Mouse (Mus musculus): Measurements from ENCODE around the gene Rc3h1. TPM values are rescaled to one million over a fixed set of nuclear protein-coding genes. Genes with fewer than 3 reads are reported as not detected.
A peak's percentile ranks its signal among the peaks of the same experiment; 100 is the strongest.

The Rc3h1 gene
- total and polyA plus RNA-seq, 2 experiments, result 7.7 to 13.1 TPM

DNA sequence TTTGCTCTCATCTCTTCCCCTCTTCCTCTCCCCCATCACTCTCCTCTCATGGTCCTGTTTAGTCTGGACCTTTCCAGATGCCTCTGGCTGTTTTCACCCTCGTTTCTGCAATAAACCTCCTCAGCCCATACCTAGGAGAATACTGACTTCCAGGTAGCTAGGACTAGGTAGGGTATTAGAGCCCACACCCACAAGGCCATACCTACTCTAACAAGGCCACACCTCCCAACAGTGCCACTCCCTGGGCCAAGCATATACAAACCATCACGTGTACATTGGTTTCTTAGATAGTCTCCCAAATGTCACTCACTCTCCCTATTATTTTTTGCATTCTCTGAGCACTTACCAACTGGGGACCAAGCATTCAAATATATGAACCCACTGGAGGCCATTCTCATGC, 21.2 kb upstream of the Rc3h1 start:
- Histone ChIP-seq H3K36me3 (ENCODE audit: control insufficient read depth, insufficient read depth, low read length) (no peaks in the 10 kb centered on the region), H3K27ac (replicated peaks; ENCODE audit: insufficient read depth, low read depth, low read length) (no peak overlapping the region), H3K9ac (ENCODE audit: low read depth, low read length) (no peak overlapping the region), H3K4me3 (ENCODE audit: insufficient read depth, low read depth, low read length) (no peak overlapping the region), H3K27me3 (ENCODE audit: control insufficient read depth, insufficient read depth, low read length) (no peaks in the 10 kb centered on the region), H3K79me2 (ENCODE audit: control insufficient read depth, insufficient read depth, low read length) (no peaks in the 10 kb centered on the region), H3K4me1 (ENCODE audit: control insufficient read depth, insufficient read depth, low read length) (no peaks in the 10 kb centered on the region)
- 64% methylated on average over 2 of the region's 2 CpGs for WGBS
- TF ChIP-seq CTCF (IDR thresholded peaks at IDR 0.05; ENCODE audit: low read depth, low read length) (no peak), POLR2A (IDR thresholded peaks at IDR 0.05; ENCODE audit: extremely low read depth, insufficient read depth, low read length) (no peak)
- no peak for DNase-seq (ENCODE audit: extremely low read depth, low read depth, low spot score)

- DNase-seq (ENCODE audit: extremely low read depth, low read depth, low spot score), result no peak
- Histone ChIP-seq H3K4me1 (ENCODE audit: control insufficient read depth, insufficient read depth, low read length) (no peaks in the 10 kb centered on the region), H3K27me3 (ENCODE audit: control insufficient read depth, insufficient read depth, low read length) (no peaks in the 10 kb centered on the region), H3K4me3 (ENCODE audit: insufficient read depth, low read depth, low read length) (no peak overlapping the region), H3K36me3 (ENCODE audit: control insufficient read depth, insufficient read depth, low read length) (no peaks in the 10 kb centered on the region), H3K79me2 (ENCODE audit: control insufficient read depth, insufficient read depth, low read length) (no peaks in the 10 kb centered on the region; the same call in 1 of the 2 replicates), H3K9ac (ENCODE audit: low read depth, low read length) (no peak overlapping the region), H3K27ac (replicated peaks; ENCODE audit: insufficient read depth, low read depth, low read length) (no peak overlapping the region)
- TF ChIP-seq CTCF (IDR thresholded peaks at IDR 0.05; ENCODE audit: low read depth, low read length) (no peak), POLR2A (IDR thresholded peaks at IDR 0.05; ENCODE audit: extremely low read depth, insufficient read depth, low read length) (no peak)
- 71% methylated on average over 10 of the region's 10 CpGs for WGBS
These were observed 6.5 kb upstream of the Rc3h1 start for GRCm38 (mm10) chr1:160899701-160900100.

GRCm38 (mm10) chr1:160904047-160904446, 2.2 kb upstream of the Rc3h1 start:
- Histone ChIP-seq H3K4me3 (ENCODE audit: insufficient read depth, low read depth, low read length) (no peak overlapping the region), H3K4me1 (ENCODE audit: control insufficient read depth, insufficient read depth, low read length) (peaks cover 4% of the 10 kb centered on the region; the same call in 1 of the 2 replicates), H3K27ac (replicated peaks; ENCODE audit: insufficient read depth, low read depth, low read length) (no peak overlapping the region), H3K9ac (ENCODE audit: low read depth, low read length) (no peak overlapping the region), H3K79me2 (ENCODE audit: control insufficient read depth, insufficient read depth, low read length) (peaks cover 10% of the 10 kb centered on the region; the same call in 1 of the 2 replicates), H3K27me3 (ENCODE audit: control insufficient read depth, insufficient read depth, low read length) (no peaks in the 10 kb centered on the region), H3K36me3 (ENCODE audit: control insufficient read depth, insufficient read depth, low read length) (no peaks in the 10 kb centered on the region)
- peak; percentile 89 for DNase-seq (ENCODE audit: extremely low read depth, low read depth, low spot score)
- TF ChIP-seq CTCF (IDR thresholded peaks at IDR 0.05; ENCODE audit: low read depth, low read length) (no peak), POLR2A (IDR thresholded peaks at IDR 0.05; ENCODE audit: extremely low read depth, insufficient read depth, low read length) (no peak)
- 15% methylated on average over 4 of the region's 4 CpGs for WGBS

- no peak for TF ChIP-seq POLR2A (IDR thresholded peaks at IDR 0.05; ENCODE audit: extremely low read depth, insufficient read depth, low read length)
- no peak for TF ChIP-seq CTCF (IDR thresholded peaks at IDR 0.05; ENCODE audit: low read depth, low read length)
- peak overlapping the region; percentile 80 for H3K27ac ChIP-seq (replicated peaks; ENCODE audit: insufficient read depth, low read depth, low read length)
- no peaks in the 10 kb centered on the region for H3K36me3 ChIP-seq (ENCODE audit: control insufficient read depth, insufficient read depth, low read length)
- under 1% methylated on average over 67 of the region's 67 CpGs for WGBS
- H3K27me3 ChIP-seq (ENCODE audit: control insufficient read depth, insufficient read depth, low read length), result no peaks in the 10 kb centered on the region
- DNase-seq (ENCODE audit: extremely low read depth, low read depth, low spot score), result peak; percentile 43
- peak overlapping the region; percentile 84 for H3K4me3 ChIP-seq (ENCODE audit: insufficient read depth, low read depth, low read length)
- H3K4me1 ChIP-seq (ENCODE audit: control insufficient read depth, insufficient read depth, low read length), result peaks cover 9% of the 10 kb centered on the region; the same call in 1 of the 2 replicates
- peak overlapping the region; percentile 95 for H3K9ac ChIP-seq (ENCODE audit: low read depth, low read length)
- peaks cover 22% of the 10 kb centered on the region; the same call in 1 of the 2 replicates for H3K79me2 ChIP-seq (ENCODE audit: control insufficient read depth, insufficient read depth, low read length)
These were observed 602 bp downstream of the Rc3h1 start for GRCm38 (mm10) chr1:160906558-160907481.

DNA sequence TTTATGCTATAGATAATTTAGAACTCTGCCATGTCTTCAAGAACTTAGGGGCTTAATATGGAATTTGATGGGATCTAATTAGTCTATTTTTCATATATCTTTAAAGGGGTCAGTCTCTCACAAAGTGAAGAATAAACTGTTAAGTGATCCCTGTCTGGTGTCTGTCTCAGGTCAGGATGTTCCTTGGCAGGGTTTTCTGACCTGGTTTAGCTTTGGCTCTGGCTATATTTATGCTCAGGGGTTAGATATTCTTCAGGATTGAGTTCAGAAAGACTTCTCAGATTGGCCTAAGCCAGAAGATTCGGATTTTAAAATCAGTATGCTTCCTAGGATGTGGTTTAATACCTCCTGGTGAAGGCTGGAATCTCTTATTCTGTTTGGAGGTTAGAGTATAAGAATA, 4.0 kb downstream of the Rc3h1 start:
- H3K79me2 ChIP-seq (ENCODE audit: control insufficient read depth, insufficient read depth, low read length), result peaks cover 28% of the 10 kb centered on the region; the same call in 1 of the 2 replicates
- peak; percentile 27 for DNase-seq (ENCODE audit: extremely low read depth, low read depth, low spot score)
- 91% methylated on average over 1 of the region's 1 CpGs for WGBS

More for the DNA sequence above, 4.0 kb downstream of the Rc3h1 start:
- H3K36me3 ChIP-seq (ENCODE audit: control insufficient read depth, insufficient read depth, low read length), result no peaks in the 10 kb centered on the region
- TF ChIP-seq CTCF (IDR thresholded peaks at IDR 0.05; ENCODE audit: low read depth, low read length) (no peak), POLR2A (IDR thresholded peaks at IDR 0.05; ENCODE audit: extremely low read depth, insufficient read depth, low read length) (no peak)
- no peak overlapping the region for H3K9ac ChIP-seq (ENCODE audit: low read depth, low read length)
- H3K4me1 ChIP-seq (ENCODE audit: control insufficient read depth, insufficient read depth, low read length), result peaks cover 9% of the 10 kb centered on the region; the same call in 1 of the 2 replicates
- H3K27me3 ChIP-seq (ENCODE audit: control insufficient read depth, insufficient read depth, low read length), result no peaks in the 10 kb centered on the region
- H3K4me3 ChIP-seq (ENCODE audit: insufficient read depth, low read depth, low read length), result no peak overlapping the region
- no peak overlapping the region for H3K27ac ChIP-seq (replicated peaks; ENCODE audit: insufficient read depth, low read depth, low read length)
